Mouse (Mus musculus) embryonic fibroblast, embryonic 13.5 days (primary cell): ENCODE results near the gene Hand1.

Source experiments
- CTCF ChIP-seq: IDR thresholded peaks from 2 replicates; pipeline ENCODE4 v1.5.1; 2011; ENCODE audit warnings: mild to moderate bottlenecking, control low read depth, low read length, moderate library complexity, borderline replicate concordance; ENCODE audit not compliant: insufficient read depth
- POLR2A ChIP-seq: IDR thresholded peaks from 2 replicates; pipeline ENCODE4 v1.6.1; 2011; ENCODE audit warnings: low read depth, mild to moderate bottlenecking, control low read depth, low read length, moderate library complexity

DNA sequence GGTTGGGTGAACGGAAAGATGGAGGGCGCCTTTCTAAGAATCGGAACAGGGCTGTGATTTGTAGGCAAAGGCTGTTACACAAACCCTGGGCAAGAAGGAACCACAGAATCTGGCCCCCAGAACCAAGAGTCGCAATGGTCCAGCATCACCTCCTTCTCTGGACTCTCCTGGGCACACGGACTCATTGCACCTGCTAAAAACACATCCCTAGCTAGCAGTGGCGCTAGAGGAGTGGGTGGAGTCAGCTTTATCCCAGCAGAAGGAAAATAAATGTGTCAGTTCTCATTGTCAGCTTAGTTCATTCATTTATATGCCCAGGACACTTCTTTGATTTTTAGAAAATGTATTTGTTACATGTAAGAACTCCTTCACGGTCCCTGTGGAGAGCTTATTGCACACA lies 8.8 kb upstream of the Hand1 start:
- TF ChIP-seq CTCF = no peak
- TF ChIP-seq POLR2A = no peak
